Mouse (Mus musculus) mesoderm, embryonic 11.5 days (tissue): ENCODE results near the gene Gdf15.

Experiments used
- DNase-seq: peaks from one replicate; pipeline ENCODE4 v3.0.0-alpha.2; 2012; ENCODE audit warnings: low read depth, low spot score

Gene Gdf15

GRCm38 (mm10) chr8:70606780-70607602 lies 25.3 kb downstream of the Gdf15 start:
- DNase-seq, result no peak

- no peak for DNase-seq
Measured at GRCm38 (mm10) chr8:70605871-70606779, 26.1 kb downstream of the Gdf15 start.

- no peak for DNase-seq
Measured at GRCm38 (mm10) chr8:70604558-70604957, 27.7 kb downstream of the Gdf15 start.

- DNase-seq, result no peak
Measured at GRCm38 (mm10) chr8:70602139-70602811, 30.0 kb downstream of the Gdf15 start.

DNA sequence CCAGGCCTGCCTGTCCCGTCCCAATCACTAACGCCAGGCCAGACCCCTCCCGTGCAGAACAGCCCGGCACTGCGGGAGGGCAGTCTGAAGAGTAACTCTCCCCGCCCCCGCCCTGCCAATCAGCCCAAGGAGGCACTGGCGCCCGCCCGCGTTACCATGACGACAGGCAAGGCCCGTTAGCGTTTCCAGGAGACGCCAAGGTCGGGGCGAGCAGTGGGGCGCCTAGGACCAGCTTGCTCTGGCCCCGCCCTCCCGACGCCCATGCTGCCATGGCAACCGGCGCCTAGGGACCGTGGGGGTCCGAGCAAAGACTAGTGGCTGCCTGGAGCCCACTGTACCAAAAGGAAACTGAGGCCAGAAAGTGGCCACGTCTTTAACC lies 31.0 kb downstream of the Gdf15 start:
- peak; percentile 96 for DNase-seq

- no peak for DNase-seq
Measured at GRCm38 (mm10) chr8:70600473-70601270, 31.6 kb downstream of the Gdf15 start.

DNA sequence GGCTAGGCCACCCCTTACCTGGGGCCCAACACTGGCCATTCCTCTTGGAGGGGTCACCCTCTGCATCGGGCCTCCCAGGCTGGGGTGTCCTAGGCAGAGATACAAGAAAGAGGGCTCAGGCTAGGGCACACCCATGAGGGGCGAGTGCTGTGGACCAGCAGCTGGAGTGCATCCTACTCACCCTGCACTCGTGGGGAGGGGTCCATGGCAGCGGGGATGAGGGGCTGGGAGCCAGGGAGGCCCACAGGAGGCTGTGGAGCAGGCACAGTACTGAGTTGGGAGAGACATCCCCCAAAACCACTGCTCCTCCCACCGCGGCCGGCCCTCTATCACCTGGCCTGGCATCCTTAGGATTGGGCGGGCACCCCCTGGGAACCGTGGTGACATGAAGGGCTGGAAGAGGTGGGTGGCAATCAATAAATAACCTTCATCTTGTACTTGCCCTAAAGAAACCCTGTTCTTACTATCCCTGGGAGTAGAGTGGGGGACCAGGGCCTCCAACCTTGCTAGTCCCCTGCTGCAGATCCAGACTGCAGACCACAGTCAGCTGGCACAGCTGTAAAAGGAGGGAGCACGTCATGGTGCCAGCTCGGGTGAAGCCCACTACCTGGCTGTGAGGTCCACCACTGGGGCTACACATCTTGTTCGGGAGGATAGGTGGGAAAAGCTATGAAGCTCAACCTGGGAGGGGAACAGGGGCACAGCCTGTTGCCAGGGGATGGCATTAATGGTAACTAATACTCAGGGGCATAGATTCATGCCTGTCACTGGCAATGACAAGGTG lies 32.6 kb downstream of the Gdf15 start:
- DNase-seq, result no peak

DNA sequence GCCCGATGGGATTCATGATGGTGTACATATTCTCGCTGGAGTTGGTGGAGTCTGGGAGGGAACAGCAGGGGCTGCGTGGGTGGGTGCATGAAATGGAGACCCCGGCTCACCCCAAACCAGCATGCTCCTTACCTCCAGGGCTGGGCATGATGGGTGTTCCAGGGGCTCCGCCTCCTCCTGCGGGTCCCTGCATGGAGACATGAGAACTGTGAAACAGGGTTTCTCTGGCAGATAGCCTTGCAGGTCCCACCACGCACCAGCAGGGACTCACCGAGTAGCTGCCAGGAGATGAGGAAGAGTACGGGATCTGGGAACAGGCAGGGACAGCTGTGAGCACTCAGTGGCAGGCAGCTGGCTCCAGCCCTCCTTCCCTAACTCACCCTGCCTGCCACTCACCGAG lies 33.5 kb downstream of the Gdf15 start:
- peak; percentile 78 for DNase-seq

DNA sequence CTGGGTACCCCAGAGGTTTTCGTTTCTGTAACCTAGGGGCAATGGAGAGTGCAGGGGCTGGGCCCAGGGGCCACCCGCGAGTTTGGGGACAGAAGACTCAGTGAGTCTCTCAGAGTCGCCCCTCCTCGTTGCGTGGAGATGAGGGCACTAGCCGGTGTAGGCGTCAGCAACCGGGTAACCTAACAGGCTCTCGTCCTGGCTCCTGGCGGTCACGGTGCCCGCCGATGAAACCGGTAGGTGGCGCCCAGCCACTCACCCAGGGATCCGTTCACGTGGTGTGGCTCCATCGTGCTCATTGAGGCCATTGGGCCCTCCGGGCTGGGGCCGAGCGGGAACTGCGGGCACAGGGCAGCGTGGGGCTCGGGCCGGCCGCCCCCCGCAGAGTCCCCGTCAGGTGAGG lies 34.0 kb downstream of the Gdf15 start:
- DNase-seq, result peak; percentile 78

DNA sequence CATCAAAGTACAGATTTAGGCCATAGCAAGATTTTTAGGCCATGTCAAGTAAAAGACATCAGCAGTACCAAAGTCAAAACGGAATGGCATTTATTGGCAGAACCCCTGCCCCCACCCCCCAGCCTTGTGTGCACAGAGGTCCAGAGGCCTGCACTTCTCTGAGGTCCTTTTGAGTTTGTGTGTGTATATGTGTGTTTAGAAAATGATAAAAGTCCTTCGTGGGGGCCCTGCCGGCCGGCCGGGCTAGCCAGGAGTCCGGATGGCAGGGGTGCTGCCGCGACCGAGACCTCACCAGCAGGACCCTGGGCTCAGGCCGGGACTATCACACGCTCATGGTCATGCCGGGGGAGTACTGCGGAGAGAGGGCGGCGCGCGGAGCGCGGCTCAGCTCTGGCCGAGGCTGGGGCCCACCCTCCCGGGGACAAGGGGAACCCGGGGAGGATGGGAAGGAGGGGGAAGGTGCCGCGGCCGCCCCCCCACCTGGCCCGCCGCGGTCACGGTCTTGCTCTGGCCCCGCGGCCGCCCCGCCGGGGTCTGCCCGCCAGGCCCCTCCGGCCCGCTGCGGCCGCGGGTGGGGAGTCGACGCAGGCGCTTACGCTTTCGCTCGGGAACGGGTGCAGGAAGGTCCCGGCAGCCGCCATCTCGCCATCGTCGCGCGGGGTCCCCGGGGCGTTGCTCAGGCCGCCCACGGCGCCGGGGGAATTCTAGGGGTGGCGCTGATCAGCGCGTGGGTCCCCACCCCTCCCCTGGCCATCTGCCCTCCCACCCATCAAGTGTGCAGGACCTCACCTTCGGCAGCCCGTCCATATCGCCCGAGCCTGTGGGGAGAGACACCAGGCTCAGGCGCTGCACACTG lies 34.6 kb downstream of the Gdf15 start:
- DNase-seq, result no peak

GRCm38 (mm10) chr8:70596775-70597416 lies 35.4 kb downstream of the Gdf15 start:
- DNase-seq, result no peak

GRCm38 (mm10) chr8:70596216-70596615 lies 36.0 kb downstream of the Gdf15 start:
- DNase-seq, result no peak

DNA sequence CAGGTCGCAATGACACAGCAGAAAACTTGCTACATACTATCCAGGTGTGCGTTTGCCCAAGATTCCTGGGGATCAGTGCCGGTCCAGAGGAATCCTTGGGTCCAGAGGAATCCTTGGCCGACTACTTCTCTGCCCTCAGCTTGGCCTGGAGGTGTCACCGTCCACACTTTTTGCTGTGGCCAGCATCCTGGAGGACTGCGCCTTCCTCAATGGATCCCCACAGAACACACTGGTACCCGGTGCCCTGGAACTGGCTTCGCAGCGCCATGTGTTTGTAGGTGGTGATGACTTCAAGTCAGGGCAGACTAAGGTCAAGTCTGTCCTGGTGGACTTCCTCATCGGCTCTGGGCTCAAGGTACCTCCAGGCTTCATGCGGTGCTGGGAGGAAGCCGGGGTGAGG lies 36.4 kb downstream of the Gdf15 start:
- no peak for DNase-seq

GRCm38 (mm10) chr8:70594621-70595564 lies 37.4 kb downstream of the Gdf15 start:
- no peak for DNase-seq

GRCm38 (mm10) chr8:70593961-70594609 lies 38.2 kb downstream of the Gdf15 start, which contains the start of gene Isyna1:
Isyna1 (plus strand) TSS chr8:70594373.
- peak; percentile 98 for DNase-seq

GRCm38 (mm10) chr8:70593173-70593572 lies 39.1 kb downstream of the Gdf15 start:
- no peak for DNase-seq

- no peak for DNase-seq
Measured at GRCm38 (mm10) chr8:70591569-70591968, 40.7 kb downstream of the Gdf15 start.
